Mouse (Mus musculus): ENCODE data around the gene Kcnh1. TPM values are rescaled to one million over a fixed set of nuclear protein-coding genes. Genes with fewer than 3 reads are reported as not detected.

Kcnh1 gene
- polyA plus RNA-seq, 1 experiment: 0.25 TPM

DNA sequence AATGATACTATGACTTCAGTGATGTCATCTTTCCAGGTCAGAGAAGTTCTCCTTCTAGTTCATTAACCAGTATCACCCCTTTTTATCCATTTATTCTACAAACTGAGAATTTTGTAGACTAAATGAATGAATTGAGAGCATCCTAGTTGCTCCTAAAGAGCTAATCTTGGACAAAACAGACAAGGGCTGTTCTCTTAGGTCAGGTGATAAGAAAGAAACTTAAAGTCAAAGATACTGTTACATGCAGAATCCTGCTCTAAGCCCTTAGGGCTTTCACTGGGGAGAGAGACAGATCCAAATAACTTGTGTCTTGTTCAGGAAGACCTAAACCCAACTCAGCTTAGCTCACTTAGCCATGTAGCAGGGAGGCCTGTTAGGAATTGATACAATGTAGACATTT is 312.3 kb downstream of the Kcnh1 start:
- DNase-seq (ENCODE audit: low read depth, low spot score): no peak

DNA sequence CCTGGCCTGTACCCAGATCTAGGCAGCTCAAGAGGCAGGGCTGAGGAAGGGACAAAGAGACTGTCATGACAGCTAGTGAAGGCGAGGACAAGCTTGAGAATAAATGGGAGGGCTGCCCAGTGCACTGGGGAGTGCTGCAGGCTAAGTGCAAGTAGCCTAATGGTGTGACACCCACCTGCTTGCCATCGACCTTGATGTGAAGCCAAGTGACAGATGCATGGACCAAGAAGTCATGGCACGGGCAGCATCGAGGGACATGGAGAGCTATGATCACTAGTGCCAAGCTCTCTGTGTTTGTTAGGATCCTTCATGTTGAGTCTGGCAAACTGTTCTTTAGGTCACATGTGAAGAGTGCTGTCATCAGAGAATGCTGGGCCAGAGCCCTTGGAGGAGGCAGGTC is 313.1 kb downstream of the Kcnh1 start:
- no peak for DNase-seq (ENCODE audit: low read depth, low spot score)
- WGBS: 87% methylated on average over 4 of the region's 4 CpGs

DNA sequence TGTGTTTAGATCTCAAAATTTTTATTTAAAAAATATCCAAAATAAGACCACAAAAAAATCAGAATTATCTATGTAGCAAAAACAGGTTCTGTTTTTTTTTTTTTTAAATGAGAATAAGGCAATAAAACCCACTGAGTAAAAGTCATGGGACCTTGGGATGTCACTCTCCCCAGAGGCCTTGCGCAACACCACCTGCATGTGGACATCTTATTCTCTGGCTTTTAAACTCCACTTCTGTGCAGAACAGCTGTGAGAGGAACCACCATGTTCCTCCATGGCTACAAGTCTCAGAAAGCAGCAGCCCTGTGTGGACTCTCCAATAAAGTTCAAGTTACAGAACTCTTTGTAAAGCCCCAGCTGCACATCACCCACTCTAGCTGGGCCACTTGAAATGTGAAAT is 322.2 kb downstream of the Kcnh1 start:
- WGBS: 96% methylated on average over 1 of the region's 1 CpGs
- no peak for DNase-seq (ENCODE audit: low read depth, low spot score)

DNA sequence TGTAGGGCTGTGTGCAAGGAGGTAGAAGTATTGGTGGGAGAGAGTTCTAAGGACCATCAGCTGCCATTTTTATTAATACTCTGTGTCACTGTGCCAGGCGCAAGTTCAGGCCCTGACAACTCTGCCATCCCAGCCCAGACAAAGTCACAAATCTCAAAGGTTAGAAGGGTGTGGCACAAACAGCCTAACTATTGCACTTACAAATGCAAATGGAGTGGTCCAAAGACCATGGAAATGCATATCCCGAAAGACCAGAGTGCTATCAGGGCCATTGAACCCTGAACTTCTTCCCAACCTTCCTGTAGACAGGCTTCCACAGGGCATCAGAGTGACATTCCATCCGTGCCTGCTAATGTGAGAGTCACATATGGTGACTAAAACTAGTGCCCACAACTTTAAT is 324.8 kb downstream of the Kcnh1 start:
- no peak for DNase-seq (ENCODE audit: low read depth, low spot score)
- 60% methylated on average over 3 of the region's 3 CpGs for WGBS

- DNase-seq (ENCODE audit: low read depth, low spot score): no peak
- 93% methylated on average over 1 of the region's 1 CpGs for WGBS
Measured at GRCm38 (mm10) chr1:192519713-192520112, 329.1 kb downstream of the Kcnh1 start.

- 51% methylated on average over 13 of the region's 13 CpGs for WGBS
- DNase-seq (ENCODE audit: low read depth, low spot score): no peak
Measured at GRCm38 (mm10) chr1:192520836-192521435, 330.4 kb downstream of the Kcnh1 start.

DNA sequence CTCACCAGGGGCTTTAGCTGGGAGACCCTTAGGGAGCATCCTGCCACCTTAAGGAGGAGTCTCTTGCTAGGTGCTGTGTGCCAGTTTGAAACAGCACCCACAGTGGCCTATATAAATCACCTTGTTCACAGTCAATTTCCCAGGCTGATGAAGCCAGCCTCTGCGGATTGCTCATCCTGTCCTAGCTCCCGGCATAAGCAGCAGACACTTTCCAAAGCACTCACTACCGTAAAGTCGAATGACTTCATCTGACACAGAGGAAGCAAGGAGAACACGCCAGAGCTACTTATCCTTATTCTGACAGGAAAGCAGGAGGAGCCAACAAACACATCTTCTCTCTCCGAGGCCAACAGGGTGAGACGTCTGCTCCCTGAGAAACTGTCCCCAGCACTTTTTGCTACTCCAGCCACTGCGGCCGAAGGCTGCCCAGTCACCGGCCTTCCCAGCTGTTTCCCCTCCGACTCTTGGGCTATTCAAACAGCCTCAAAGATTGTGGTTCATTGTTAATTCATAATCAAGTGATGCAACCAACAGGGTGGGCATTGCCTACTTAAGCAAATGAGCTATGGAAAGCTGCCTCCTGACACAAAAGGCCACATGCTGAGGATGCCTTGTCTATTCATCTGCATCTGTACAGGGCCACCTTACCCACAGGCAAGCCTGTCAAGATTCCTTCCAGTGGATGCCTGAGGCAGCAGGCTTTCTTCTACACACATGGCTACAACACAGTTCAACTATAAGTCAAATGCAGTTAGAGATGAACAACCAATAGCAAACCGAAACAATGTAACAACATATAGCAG is 332.0 kb downstream of the Kcnh1 start:
- 74% methylated on average over 12 of the region's 12 CpGs for WGBS

DNA sequence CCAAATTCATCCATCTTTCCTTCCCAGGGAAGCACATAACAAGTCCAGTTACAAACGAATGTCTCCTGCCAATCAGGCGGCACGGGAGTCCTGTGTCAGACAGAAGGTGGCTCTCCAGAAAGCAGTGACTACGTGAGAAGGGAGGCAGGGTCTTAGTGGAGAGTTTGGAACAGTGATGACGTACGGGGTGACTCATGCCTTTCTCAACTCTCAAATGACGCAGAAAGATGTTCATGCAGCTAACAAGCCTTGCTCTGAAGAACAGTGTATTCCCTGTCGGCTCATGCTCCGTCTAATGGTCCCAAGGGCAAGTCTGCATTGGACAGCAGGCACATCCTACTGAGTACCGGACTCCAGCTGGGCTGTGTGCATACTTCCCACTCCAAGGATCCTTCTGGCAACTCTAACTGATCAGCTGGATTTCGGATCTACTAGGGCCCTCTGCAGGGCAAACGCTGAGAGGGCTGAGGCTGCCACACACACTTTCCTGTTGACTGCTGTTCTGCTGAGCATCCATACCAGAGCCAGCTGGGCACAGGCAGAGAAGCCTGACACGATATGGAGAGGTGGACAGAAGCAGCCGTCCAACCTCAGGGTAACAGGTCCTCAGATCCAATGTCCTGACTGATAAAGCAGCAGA is 335.3 kb downstream of the Kcnh1 start:
- WGBS: 81% methylated on average over 14 of the region's 14 CpGs

More for the DNA sequence above, 332.0 kb downstream of the Kcnh1 start:
- no peak for DNase-seq (ENCODE audit: low read depth, low spot score)

GRCm38 (mm10) chr1:192531490-192532146 is 341.0 kb downstream of the Kcnh1 start:
- 87% methylated on average over 2 of the region's 2 CpGs for WGBS

More for the DNA sequence above, 335.3 kb downstream of the Kcnh1 start:
- DNase-seq (ENCODE audit: low read depth, low spot score): no peak

DNA sequence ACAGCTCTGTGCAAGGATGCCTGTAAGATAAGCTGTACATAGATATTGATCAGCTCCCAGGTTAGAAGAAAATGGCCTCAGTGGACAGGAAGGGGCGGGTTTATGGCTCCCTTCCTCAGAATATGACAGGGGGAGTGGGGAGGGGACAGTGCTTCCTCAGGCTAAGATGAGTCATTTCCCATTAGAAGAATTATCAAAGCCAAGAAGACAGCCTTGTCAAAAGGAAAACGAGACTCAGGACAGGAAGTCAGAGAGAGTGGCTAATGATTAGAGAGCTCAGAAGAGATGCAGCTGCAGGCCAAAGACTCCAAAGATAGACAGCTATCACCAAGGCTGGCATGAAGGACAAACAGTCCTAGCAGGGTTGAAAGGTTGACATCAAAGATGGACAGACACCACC is 341.6 kb downstream of the Kcnh1 start:
- 48% methylated on average over 2 of the region's 2 CpGs for WGBS

More at GRCm38 (mm10) chr1:192531490-192532146, 341.0 kb downstream of the Kcnh1 start:
- no peak for DNase-seq (ENCODE audit: low read depth, low spot score)

DNA sequence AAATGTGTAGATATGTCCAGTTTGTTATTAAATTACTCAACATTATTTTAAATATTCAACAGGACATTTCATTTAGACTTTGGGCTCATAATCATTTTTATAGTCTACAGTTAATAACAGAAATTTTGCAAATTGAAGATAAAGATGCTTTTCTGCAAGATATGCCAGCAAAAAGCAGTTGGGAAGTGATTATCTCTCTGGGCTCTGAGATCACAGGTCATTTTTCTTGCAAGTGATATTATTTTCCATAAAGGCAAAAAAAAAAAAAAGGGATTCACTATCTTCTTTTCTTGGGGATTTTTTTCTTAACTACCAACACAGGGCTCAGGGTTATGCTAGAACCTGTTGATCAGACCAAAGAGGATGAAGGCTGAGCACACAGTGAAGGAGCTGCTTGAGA is 342.4 kb downstream of the Kcnh1 start:
- DNase-seq (ENCODE audit: low read depth, low spot score): no peak

More for the DNA sequence above, 341.6 kb downstream of the Kcnh1 start:
- DNase-seq (ENCODE audit: low read depth, low spot score): no peak

DNA sequence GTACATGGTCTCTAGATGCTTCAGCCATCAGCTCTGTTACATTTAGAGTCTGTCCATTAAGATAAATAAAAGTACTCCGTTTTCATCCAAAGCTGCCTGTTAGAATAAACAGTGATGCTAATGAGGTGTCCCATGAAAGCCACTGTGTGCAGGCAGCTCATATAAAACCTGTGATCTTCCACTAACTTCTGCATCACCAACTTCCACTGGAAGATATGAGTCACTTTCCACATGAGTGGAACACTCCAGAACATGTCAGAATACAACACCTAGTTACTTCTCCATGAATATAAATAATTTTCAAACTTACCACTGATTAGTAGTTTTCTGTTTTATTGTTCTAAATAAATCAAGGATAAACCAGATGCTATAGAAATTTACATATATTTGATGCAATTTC is 345.9 kb downstream of the Kcnh1 start:
- DNase-seq (ENCODE audit: low read depth, low spot score): no peak
- 49% methylated on average over 1 of the region's 1 CpGs for WGBS

- DNase-seq (ENCODE audit: low read depth, low spot score): no peak
- WGBS: 69% methylated on average over 7 of the region's 7 CpGs
Measured at GRCm38 (mm10) chr1:192537169-192537568, 346.6 kb downstream of the Kcnh1 start.

GRCm38 (mm10) chr1:192542093-192542492 is 351.5 kb downstream of the Kcnh1 start:
- no peak for DNase-seq (ENCODE audit: low read depth, low spot score)
- 85% methylated on average over 2 of the region's 2 CpGs for WGBS

GRCm38 (mm10) chr1:192543686-192544085 is 353.1 kb downstream of the Kcnh1 start:
- DNase-seq (ENCODE audit: low read depth, low spot score): no peak
- WGBS: 84% methylated on average over 4 of the region's 4 CpGs

DNA sequence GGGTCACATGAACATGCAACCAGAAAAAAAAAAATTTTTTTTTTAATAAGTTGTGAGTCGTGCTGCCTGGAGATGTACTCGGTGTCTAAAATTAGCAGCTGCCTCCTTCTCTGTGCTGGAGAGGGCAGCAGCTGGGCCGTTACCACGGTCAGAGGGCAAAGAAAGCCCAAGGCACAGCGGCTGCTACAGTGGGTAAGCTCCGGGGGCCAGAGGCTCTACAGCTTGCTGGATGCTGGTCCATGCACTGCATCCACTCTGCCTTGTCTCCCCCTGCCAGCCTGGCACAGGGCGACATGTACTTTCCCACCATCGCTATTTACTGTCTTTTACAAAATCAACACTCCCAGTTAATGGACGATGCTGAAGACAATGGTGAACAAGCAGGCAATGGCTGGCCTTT is 353.5 kb downstream of the Kcnh1 start:
- no peak for DNase-seq (ENCODE audit: low read depth, low spot score)
- 77% methylated on average over 9 of the region's 9 CpGs for WGBS

- no peak for DNase-seq (ENCODE audit: low read depth, low spot score)
- WGBS: 82% methylated on average over 7 of the region's 7 CpGs
Measured at GRCm38 (mm10) chr1:192544901-192545300, 354.3 kb downstream of the Kcnh1 start.

DNA sequence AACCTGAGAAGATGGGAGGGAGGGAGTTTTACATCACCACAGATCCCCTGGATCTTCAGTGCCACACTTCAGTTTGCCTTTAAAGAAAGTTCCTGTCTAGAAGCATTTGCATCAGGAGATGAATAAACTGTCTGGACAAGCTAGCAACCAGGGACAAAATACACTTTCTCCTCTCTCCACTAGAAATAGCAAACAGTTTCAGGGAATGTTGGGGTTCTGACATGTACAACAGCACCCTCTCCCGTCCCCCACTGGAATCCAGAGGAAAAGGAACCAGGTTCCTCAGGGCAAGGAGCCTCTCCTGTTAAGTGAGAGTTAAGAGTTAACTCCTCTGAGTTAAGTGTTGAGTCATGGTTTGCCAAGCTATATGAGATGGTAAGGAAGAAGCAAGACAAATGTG is 356.3 kb downstream of the Kcnh1 start:
- no peak for DNase-seq (ENCODE audit: low read depth, low spot score)
- WGBS: 30% methylated on average over 1 of the region's 1 CpGs

- WGBS: 91% methylated on average over 3 of the region's 3 CpGs
- DNase-seq (ENCODE audit: low read depth, low spot score): no peak
Measured at GRCm38 (mm10) chr1:192550561-192550960, 360.0 kb downstream of the Kcnh1 start.

DNA sequence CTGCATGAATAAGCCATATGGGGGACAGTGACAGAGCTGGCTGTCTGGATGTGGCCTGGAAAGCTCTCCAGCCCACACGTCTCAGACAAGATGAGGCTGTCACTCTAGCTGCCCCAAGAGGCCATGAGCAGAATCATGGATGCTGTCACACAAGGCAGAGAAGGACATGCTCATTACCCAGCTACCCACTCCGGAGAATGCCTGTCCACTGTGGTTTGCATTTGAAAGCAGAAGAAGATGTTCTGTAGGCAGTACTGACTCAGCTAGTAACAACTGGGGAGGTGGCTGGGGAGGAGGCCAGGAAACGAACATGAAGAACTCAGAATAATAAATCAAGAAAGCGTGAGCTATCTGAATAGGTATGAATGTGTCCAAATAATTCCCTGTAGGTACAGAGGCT is 364.9 kb downstream of the Kcnh1 start:
- WGBS: 80% methylated on average over 4 of the region's 4 CpGs

More for the DNA sequence above, 364.9 kb downstream of the Kcnh1 start:
- no peak for DNase-seq (ENCODE audit: low read depth, low spot score)
